Mouse (Mus musculus): ENCODE data around the gene Fam124a.
"Not testable (repeated sequence)": the region's sequence is repeated elsewhere in the genome, so short reads cannot be mapped to it uniquely, and the experiment has no call there.

The Fam124a gene

GRCm38 (mm10) chr14:62575862-62576261 is 20.3 kb downstream of the Fam124a start:
- no peak for DNase-seq (ENCODE audit: low read depth)

GRCm38 (mm10) chr14:62580945-62581344 is 25.4 kb downstream of the Fam124a start:
- DNase-seq (ENCODE audit: low read depth): peak; percentile 40

GRCm38 (mm10) chr14:62581768-62582167 is 26.2 kb downstream of the Fam124a start:
- no peak for DNase-seq (ENCODE audit: low read depth)

- DNase-seq (ENCODE audit: low read depth): no peak
These were observed 29.1 kb downstream of the Fam124a start for GRCm38 (mm10) chr14:62584637-62585036.

- no peak for DNase-seq (ENCODE audit: low read depth)
These were observed 29.8 kb downstream of the Fam124a start for GRCm38 (mm10) chr14:62585338-62585737.

- no peak for DNase-seq (ENCODE audit: low read depth)
These were observed 44.6 kb downstream of the Fam124a start for GRCm38 (mm10) chr14:62600109-62600522.

- DNase-seq (ENCODE audit: low read depth): no peak
These were observed 46.7 kb downstream of the Fam124a start for GRCm38 (mm10) chr14:62602271-62602670.

- no peak for DNase-seq (ENCODE audit: low read depth)
These were observed 47.3 kb downstream of the Fam124a start for GRCm38 (mm10) chr14:62602869-62603268.

- DNase-seq (ENCODE audit: low read depth): no peak
These were observed 52.3 kb downstream of the Fam124a start for GRCm38 (mm10) chr14:62607791-62608196.

- no peak for DNase-seq (ENCODE audit: low read depth)
These were observed 54.4 kb downstream of the Fam124a start for GRCm38 (mm10) chr14:62609904-62610303.

- no peak for DNase-seq (ENCODE audit: low read depth)
These were observed 66.9 kb downstream of the Fam124a start for GRCm38 (mm10) chr14:62622393-62622792.

- DNase-seq (ENCODE audit: low read depth): no peak
These were observed 72.4 kb downstream of the Fam124a start for GRCm38 (mm10) chr14:62627951-62628350.

GRCm38 (mm10) chr14:62637436-62638344 is 82.2 kb downstream of the Fam124a start:
- DNase-seq (ENCODE audit: low read depth): no peak

- no peak for DNase-seq (ENCODE audit: low read depth)
These were observed 82.8 kb downstream of the Fam124a start for GRCm38 (mm10) chr14:62638345-62638702.

- DNase-seq (ENCODE audit: low read depth): peak; percentile 45
These were observed 83.6 kb downstream of the Fam124a start for GRCm38 (mm10) chr14:62639111-62639510.

GRCm38 (mm10) chr14:62639551-62639950 is 84.0 kb downstream of the Fam124a start:
- no peak for DNase-seq (ENCODE audit: low read depth)

- no peak for DNase-seq (ENCODE audit: low read depth)
These were observed 84.9 kb downstream of the Fam124a start for GRCm38 (mm10) chr14:62640396-62640795.

GRCm38 (mm10) chr14:62642368-62642767 is 86.8 kb downstream of the Fam124a start:
- not testable (repeated sequence) for DNase-seq (ENCODE audit: low read depth)

GRCm38 (mm10) chr14:62648405-62648804 is 92.9 kb downstream of the Fam124a start:
- DNase-seq (ENCODE audit: low read depth): no peak

- DNase-seq (ENCODE audit: low read depth): no peak
These were observed 94.8 kb downstream of the Fam124a start for GRCm38 (mm10) chr14:62650376-62650775.

GRCm38 (mm10) chr14:62651771-62652170 is 96.2 kb downstream of the Fam124a start:
- DNase-seq (ENCODE audit: low read depth): no peak

GRCm38 (mm10) chr14:62655996-62656395 is 100.5 kb downstream of the Fam124a start:
- no peak for DNase-seq (ENCODE audit: low read depth)

- DNase-seq (ENCODE audit: low read depth): no peak
These were observed 101.9 kb downstream of the Fam124a start for GRCm38 (mm10) chr14:62657469-62657868.
